Mouse (Mus musculus) hindbrain, embryonic 14.5 days (tissue): ENCODE results near the gene Incenp. TPM values are rescaled to one million over a fixed set of nuclear protein-coding genes. Genes with fewer than 3 reads are reported as not detected.

ENCODE experiments used
- ATAC-seq: fragments of 200-750 bp; cut with Nextera tagmentation; 2 replicates; pipeline ENCODE4 v1.8.0; 2017; ENCODE audit warnings: moderate number of reproducible peaks, mild to moderate bottlenecking, moderate TSS enrichment, moderate library complexity; ENCODE audit not compliant: low FRiP score
- DNase-seq: peaks from one replicate; pipeline ENCODE4 v3.0.0-alpha.2; 2015; ENCODE audit warnings: low spot score
- H3K27ac ChIP-seq: fragments of 300-500 bp; sonication (generic); 2 replicates; pipeline ENCODE4 v1.5.1; 2014; ENCODE audit warnings: mild to moderate bottlenecking, moderate library complexity
- H3K27me3 ChIP-seq: fragments of 300-500 bp; sonication (generic); 2 replicates; pipeline ENCODE4 v1.6.1; 2014; ENCODE audit warnings: mild to moderate bottlenecking, low read length, mixed read lengths; ENCODE audit not compliant: control insufficient read depth, insufficient read depth
- H3K36me3 ChIP-seq: fragments of 300-500 bp; sonication (generic); replicated peaks from 2 replicates; pipeline ENCODE4 v1.6.1; 2014; ENCODE audit not compliant: control insufficient read depth, insufficient read depth
- H3K4me1 ChIP-seq: fragments of 300-500 bp; sonication (generic); replicated peaks from 2 replicates; pipeline ENCODE4 v1.6.1; 2014; ENCODE audit warnings: antibody characterized with exemption, low read length, mixed read lengths; ENCODE audit not compliant: control insufficient read depth, insufficient read depth
- H3K4me2 ChIP-seq: fragments of 300-500 bp; sonication (generic); replicated peaks from 2 replicates; pipeline ENCODE4 v1.6.1; 2014; ENCODE audit warnings: mild to moderate bottlenecking, moderate library complexity
- H3K4me3 ChIP-seq: fragments of 300-500 bp; sonication (generic); replicated peaks from 2 replicates; pipeline ENCODE4 v1.5.1; 2014; ENCODE audit warnings: mild to moderate bottlenecking, low read length
- H3K9ac ChIP-seq: fragments of 300-500 bp; sonication (generic); 2 replicates; pipeline ENCODE4 v1.6.1; 2014
- H3K9me3 ChIP-seq: fragments of 300-500 bp; sonication (generic); 2 replicates; pipeline ENCODE4 v1.6.1; 2016; ENCODE audit warnings: low read length; ENCODE audit not compliant: control insufficient read depth
- WGBS: fragments of 180-500 bp; shearing (Covaris S2); extraction: QIAGEN DNeasy Blood & Tissue Kit; methylation state at CpG from one replicate; pipeline ENCODE4 v1.1.7; 2014; 5-methylcytosine and 5-hydroxymethylcytosine counted together
- polyA plus RNA-seq: library from polyadenylated mRNA; unstranded; fragments of >200 nt; fragmentation: Nextera tagmentation; extraction: Ambion mirVana; gene quantifications from 2 replicates; pipeline ENCODE4 v1.2.1, GENCODE M21; 2014

Incenp gene
- polyA plus RNA-seq = 18.9 and 22.6 TPM in 2 replicates

DNA sequence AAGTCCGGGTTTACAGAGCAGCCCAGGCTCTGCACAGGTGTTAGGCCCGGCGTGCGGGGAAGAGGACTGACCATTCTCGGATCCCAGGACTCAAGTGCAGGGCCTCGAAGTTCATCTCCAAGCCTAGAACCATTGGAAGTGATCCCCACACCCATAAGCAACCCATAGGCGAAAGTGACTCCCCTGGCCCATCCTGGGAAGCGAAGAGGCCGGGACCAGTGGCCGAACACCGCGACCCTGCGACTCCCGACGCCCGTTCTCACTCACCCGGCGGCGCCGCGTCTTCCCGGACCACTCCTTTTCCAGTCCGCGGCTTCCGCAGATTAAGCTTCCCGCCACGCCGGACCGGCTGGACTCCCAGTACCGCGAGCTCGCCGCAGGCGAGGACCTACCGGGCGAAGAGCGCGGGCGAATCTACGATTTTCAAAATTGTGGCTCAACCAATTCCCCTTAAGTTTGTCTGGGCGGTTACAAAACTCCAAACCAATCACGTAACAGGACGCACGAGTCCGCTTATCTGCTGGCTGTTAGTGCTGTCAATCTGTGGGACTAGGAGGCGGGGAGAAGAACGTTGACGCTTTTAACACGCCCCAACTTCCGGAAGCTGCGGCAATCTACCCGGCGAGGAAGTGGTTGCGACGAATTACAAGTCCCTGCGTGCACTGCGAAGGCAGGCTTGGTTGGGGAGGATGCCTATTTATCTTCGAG lies at the start of gene Incenp:
Gene Incenp (minus strand): TSS at position 480 of the 708 bp plus-strand sequence.
- under 1% methylated on average over 58 of the region's 58 CpGs for WGBS
- Histone ChIP-seq H3K9me3 (no peaks in the 10 kb centered on the region), H3K9ac (peak within 1 kb of the TSS; percentile 72), H3K27me3 (no peaks in the 10 kb centered on the region), H3K4me1 (peaks cover 20% of the 10 kb centered on the region), H3K4me2 (peak within 1 kb of the TSS; percentile 83), H3K36me3 (peaks cover 10% of the 10 kb centered on the region; the same call in 1 of the 2 replicates), H3K4me3 (peak within 1 kb of the TSS; percentile 84), H3K27ac (peak within 1 kb of the TSS; percentile 87)
- peak; percentile 95 for DNase-seq
- ATAC-seq = peak; percentile 99

DNA sequence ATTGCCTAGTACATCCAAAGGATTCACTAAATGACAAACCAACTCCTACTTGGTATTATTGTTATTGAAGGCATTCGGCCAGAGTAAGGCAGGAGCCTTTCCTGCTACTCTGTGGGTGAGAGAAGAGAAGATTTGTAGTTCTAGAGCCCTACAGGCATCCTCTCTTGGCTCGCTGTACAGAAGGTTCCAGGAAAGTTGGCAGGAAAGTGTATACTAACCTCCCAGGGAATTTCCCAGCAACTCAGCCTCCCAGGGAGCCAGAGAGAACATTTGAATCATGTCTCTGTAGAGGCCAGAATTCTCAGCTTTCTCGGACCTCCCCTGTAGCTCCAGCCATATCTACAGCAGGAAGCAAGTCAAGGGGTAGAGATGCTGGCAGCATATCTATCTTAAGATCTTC lies 47.6 kb upstream of the Incenp start:
- 76% methylated on average over 3 of the region's 3 CpGs for WGBS
- no peak for ATAC-seq

DNA sequence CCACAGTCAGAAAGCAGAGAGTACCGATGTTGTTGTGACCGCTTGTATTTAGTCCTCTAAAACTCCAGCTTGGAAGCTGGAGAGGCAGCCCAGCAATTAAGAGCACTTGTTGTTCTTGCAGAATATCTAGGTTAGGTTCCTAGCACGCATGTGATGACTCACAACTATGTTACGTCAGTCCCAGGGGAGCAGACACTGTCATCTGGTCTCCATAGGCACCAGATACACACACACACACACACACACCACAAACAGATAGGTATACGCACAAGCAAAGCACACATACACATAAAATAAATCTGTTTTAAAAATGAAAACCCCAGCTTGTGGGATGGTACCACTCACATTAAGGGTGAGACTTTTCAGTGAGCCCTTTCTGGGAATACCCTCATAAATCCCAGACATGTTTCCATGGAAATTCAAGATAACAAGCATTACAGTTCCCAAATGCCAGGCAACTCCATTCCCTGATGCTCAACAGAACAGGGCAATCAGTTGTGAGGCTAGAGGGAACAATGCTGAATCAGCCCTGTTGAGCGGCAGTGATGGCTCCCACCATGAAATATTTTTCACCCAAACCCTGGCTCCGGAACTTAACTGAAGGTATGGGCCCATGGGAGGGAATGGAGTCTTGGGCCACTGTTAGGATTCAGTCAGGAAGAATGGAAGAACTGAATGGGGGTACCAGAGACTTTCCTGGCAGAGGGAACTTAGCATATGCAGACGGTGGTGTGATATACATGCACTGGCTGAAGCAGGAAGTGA lies 46.6 kb upstream of the Incenp start:
- Histone ChIP-seq H3K36me3 (no peaks in the 10 kb centered on the region), H3K4me2 (no peak overlapping the region)
- DNase-seq = no peak

More for the DNA sequence above, 47.6 kb upstream of the Incenp start:
- no peak overlapping the region for H3K4me2 ChIP-seq
- no peaks in the 10 kb centered on the region for H3K27me3 ChIP-seq
- H3K9me3 ChIP-seq = no peaks in the 10 kb centered on the region
- DNase-seq = no peak
- 0 out of 2 replicates have a peak, but pooled peaks cover 3% of the 10 kb centered on the region for H3K4me1 ChIP-seq
- no peak overlapping the region for H3K9ac ChIP-seq
- H3K27ac ChIP-seq = no peak overlapping the region
- no peaks in the 10 kb centered on the region for H3K36me3 ChIP-seq
- no peak overlapping the region for H3K4me3 ChIP-seq

DNA sequence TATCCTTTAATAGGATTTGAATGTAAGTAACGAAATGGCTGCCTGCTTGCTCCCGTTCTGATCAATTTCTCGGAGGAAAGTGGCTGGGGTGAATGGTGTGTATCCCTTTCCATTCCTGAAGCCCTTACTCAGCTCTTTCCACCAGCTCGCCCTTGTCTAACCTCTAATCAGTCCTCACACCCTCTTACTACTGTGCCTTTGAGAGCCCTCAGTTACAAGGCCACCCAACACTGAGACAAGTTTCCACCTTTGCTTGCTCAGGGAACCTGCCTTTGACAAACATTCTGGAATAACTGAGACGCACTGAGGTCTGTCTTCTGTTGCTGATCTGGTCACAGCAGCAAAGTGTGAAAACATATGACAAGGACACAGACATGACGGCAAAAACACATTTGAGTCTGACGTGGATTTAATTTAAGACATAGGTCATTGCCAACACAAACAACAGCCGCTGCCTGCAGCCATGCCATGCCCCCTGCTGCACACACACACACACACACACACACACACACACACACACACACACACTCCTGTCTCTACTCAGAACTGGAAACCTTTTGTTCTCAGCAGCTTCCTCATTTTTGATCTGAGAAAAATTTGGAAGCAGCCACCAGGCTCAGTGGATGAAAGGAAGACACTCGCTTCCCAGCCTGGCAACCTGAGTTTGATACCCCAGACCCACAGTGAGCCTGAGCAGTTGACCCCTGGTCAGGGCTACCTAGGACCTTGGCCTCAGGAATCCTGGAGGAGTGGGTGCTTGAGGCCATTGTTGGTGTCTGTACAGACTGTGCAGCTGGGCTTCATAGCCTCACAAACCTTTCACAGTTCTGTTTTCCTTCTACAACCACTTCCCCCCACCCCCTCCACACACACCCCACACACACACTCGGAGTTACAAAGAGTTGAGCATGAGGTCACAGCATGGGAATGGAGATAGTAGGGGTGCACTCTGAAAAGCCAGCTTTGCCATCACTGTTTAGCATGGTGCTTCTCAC lies 43.5 kb upstream of the Incenp start:
- H3K4me2 ChIP-seq = no peak overlapping the region
- H3K4me3 ChIP-seq = no peak overlapping the region
- H3K27me3 ChIP-seq = no peaks in the 10 kb centered on the region
- WGBS = 75% methylated on average over 10 of the region's 10 CpGs
- H3K4me1 ChIP-seq = 0 out of 2 replicates have a peak, but pooled peaks cover 3% of the 10 kb centered on the region
- no peaks in the 10 kb centered on the region for H3K9me3 ChIP-seq
- no peak overlapping the region; the same call in 1 of the 2 replicates for H3K27ac ChIP-seq
- H3K9ac ChIP-seq = no peak overlapping the region
- no peak for ATAC-seq
- H3K36me3 ChIP-seq = no peaks in the 10 kb centered on the region
- no peak for DNase-seq

More for the DNA sequence above, 46.6 kb upstream of the Incenp start:
- no peak overlapping the region for H3K9ac ChIP-seq
- H3K4me1 ChIP-seq = 0 out of 2 replicates have a peak, but pooled peaks cover 3% of the 10 kb centered on the region
- 87% methylated on average over 8 of the region's 8 CpGs for WGBS
- H3K4me3 ChIP-seq = no peak overlapping the region
- no peak for ATAC-seq
- H3K27me3 ChIP-seq = no peaks in the 10 kb centered on the region
- no peaks in the 10 kb centered on the region for H3K9me3 ChIP-seq
- no peak overlapping the region for H3K27ac ChIP-seq

DNA sequence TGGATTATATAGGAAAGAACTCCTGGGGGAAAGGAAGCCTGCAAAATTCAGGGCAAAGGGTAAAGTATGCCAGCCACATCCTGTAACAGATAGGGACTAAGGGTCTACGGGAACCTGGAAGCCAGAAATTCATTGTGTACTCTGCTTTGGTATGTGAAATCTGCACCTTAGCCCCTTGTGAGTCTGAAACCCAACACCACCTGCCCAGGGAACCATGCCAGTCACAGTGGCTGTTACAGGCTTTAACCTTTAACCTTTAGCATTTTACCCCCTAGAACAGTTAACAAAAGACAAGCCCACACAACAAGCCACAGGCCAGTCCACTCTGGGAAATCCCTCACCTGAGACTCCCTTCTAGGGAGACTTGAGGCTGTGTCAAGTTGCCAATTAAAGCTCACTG lies 42.5 kb upstream of the Incenp start:
- no peak for ATAC-seq
- no peak overlapping the region for H3K9ac ChIP-seq
- H3K4me3 ChIP-seq = no peak overlapping the region
- H3K4me1 ChIP-seq = 0 out of 2 replicates have a peak, but pooled peaks cover 3% of the 10 kb centered on the region
- no peaks in the 10 kb centered on the region for H3K36me3 ChIP-seq
- DNase-seq = no peak
- H3K4me2 ChIP-seq = no peak overlapping the region
- 64% methylated on average over 1 of the region's 1 CpGs for WGBS
- H3K9me3 ChIP-seq = no peaks in the 10 kb centered on the region
- no peak overlapping the region for H3K27ac ChIP-seq
- no peaks in the 10 kb centered on the region for H3K27me3 ChIP-seq

DNA sequence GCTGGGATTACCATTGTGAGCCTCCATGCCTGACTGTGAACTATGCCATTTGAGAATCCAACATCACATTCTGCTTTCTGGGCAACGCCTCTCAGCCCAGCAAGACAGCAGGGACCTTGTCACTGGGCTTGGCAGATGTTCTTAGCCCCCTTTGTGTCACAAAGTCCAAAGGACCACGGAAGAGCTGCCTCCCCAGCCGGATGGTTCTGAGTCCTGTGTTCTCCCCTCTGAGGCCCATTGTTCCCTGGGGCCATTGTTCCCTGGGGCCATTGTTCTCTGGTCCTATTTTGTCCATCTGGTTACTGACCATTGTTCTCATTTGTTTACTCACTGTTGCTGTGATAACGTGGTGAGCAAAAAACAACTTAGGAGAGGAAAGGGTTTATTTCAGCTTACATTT lies 41.6 kb upstream of the Incenp start:
- H3K4me1 ChIP-seq = 0 out of 2 replicates have a peak, but pooled peaks cover 3% of the 10 kb centered on the region
- no peaks in the 10 kb centered on the region for H3K36me3 ChIP-seq
- H3K4me2 ChIP-seq = no peak overlapping the region
- WGBS = 7% methylated on average over 4 of the region's 4 CpGs
- no peak for ATAC-seq
- DNase-seq = no peak
- H3K9me3 ChIP-seq = no peaks in the 10 kb centered on the region
- H3K27me3 ChIP-seq = no peaks in the 10 kb centered on the region
- H3K9ac ChIP-seq = no peak overlapping the region
- no peak overlapping the region for H3K27ac ChIP-seq
- no peak overlapping the region for H3K4me3 ChIP-seq

DNA sequence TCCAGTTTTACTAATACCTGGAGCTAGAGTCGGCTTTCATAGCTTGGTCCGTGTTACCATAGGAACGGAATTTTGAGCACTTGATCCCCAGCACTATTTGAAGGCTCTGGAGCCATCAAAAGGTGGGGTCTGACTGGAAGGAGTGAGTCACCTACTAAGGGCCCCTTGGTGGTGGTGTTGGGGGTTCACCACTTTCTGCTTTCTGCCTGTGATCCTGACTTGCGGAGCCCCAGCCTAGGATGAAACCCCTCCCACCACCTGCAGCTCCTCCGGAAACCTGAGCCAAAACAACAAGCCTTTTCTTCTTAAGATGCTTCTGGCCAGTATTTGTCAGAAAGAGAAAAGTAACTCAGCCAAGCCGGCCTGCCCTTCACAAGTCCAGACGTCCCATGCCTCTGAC lies 40.5 kb upstream of the Incenp start:
- no peak overlapping the region for H3K4me3 ChIP-seq
- H3K36me3 ChIP-seq = no peaks in the 10 kb centered on the region
- no peak overlapping the region for H3K9ac ChIP-seq
- DNase-seq = no peak
- H3K4me1 ChIP-seq = 0 out of 2 replicates have a peak, but pooled peaks cover 3% of the 10 kb centered on the region
- no peak overlapping the region for H3K4me2 ChIP-seq
- no peaks in the 10 kb centered on the region for H3K27me3 ChIP-seq
- H3K9me3 ChIP-seq = no peaks in the 10 kb centered on the region
- no peak overlapping the region for H3K27ac ChIP-seq
- WGBS = 73% methylated on average over 7 of the region's 7 CpGs
- no peak for ATAC-seq

DNA sequence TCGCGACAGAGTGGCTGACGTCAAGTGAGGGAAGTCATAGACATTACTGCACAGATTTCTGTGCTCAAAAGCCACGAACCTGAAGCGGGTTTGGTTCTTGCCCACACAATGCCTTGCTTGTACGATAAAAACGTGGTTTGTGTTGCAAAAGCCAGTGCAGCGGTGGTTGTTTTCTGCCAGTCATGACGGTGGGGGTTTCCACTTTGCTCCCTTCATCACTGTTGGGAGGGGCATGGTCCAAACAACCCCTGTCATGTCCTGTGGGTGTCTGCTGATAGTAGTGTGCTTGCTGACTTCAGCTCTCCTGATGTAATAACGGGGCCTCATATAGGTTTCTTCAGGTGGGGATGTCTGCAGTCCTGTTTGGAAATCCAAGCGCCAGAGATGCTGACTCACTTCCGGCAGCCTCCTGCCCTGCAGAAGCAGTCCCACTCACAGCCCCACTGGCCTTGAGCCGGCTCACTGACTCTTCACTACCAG lies 39.5 kb upstream of the Incenp start:
- H3K4me3 ChIP-seq = no peak overlapping the region
- H3K4me1 ChIP-seq = 0 out of 2 replicates have a peak, but pooled peaks cover 3% of the 10 kb centered on the region
- 80% methylated on average over 13 of the region's 13 CpGs for WGBS
- H3K36me3 ChIP-seq = no peaks in the 10 kb centered on the region
- no peak overlapping the region for H3K27ac ChIP-seq
- ATAC-seq = no peak
- no peaks in the 10 kb centered on the region for H3K9me3 ChIP-seq
- H3K4me2 ChIP-seq = no peak overlapping the region
- H3K27me3 ChIP-seq = no peaks in the 10 kb centered on the region
- H3K9ac ChIP-seq = no peak overlapping the region
- no peak for DNase-seq
